Mouse (Mus musculus) midbrain, postnatal 0 days (tissue): ENCODE data around the gene Banp. TPM values are rescaled to one million over a fixed set of nuclear protein-coding genes. Genes with fewer than 3 reads are reported as not detected.

Experiments
- ATAC-seq: fragments of 200-750 bp; cut with Nextera tagmentation; 2 replicates; pipeline ENCODE4 v1.8.0; 2017; ENCODE audit warnings: moderate number of reproducible peaks, mild to moderate bottlenecking, moderate TSS enrichment, moderate library complexity; ENCODE audit not compliant: low FRiP score
- DNase-seq: peaks from one replicate; pipeline ENCODE4 v3.0.0-alpha.2; 2015; ENCODE audit warnings: low spot score
- H3K27ac ChIP-seq: fragments of 300-500 bp; sonication (generic); 2 replicates; pipeline ENCODE4 v1.5.1; 2014; ENCODE audit warnings: low read depth, mild to moderate bottlenecking, low read length, mixed read lengths
- H3K27me3 ChIP-seq: fragments of 300-500 bp; sonication (generic); 2 replicates; pipeline ENCODE4 v1.6.1; 2014; ENCODE audit warnings: low read length, control low read depth, mixed read lengths; ENCODE audit not compliant: insufficient read depth
- H3K36me3 ChIP-seq: fragments of 300-500 bp; sonication (generic); 2 replicates; pipeline ENCODE4 v1.6.1; 2014; ENCODE audit warnings: low read length, control low read depth, mixed read lengths; ENCODE audit not compliant: insufficient read depth
- H3K4me1 ChIP-seq: fragments of 300-500 bp; sonication (generic); 2 replicates; pipeline ENCODE4 v1.6.1; 2014; ENCODE audit warnings: mild to moderate bottlenecking, control low read depth, antibody characterized with exemption, low read length, mixed read lengths; ENCODE audit not compliant: insufficient read depth
- H3K4me2 ChIP-seq: fragments of 300-500 bp; sonication (generic); 2 replicates; pipeline ENCODE4 v1.6.1; 2014; ENCODE audit warnings: low read depth, mild to moderate bottlenecking, low read length, mixed read lengths; ENCODE audit not compliant: poor library complexity, severe bottlenecking
- H3K4me3 ChIP-seq: fragments of 300-500 bp; sonication (generic); 2 replicates; pipeline ENCODE4 v1.5.1; 2014; ENCODE audit warnings: low read depth, mild to moderate bottlenecking, low read length, moderate library complexity
- H3K9ac ChIP-seq: fragments of 300-500 bp; sonication (generic); replicated peaks from 2 replicates; pipeline ENCODE4 v1.6.1; 2014; ENCODE audit warnings: mild to moderate bottlenecking, low read length, moderate library complexity, mixed read lengths; ENCODE audit not compliant: poor library complexity, severe bottlenecking
- H3K9me3 ChIP-seq: fragments of 300-500 bp; sonication (generic); 2 replicates; pipeline ENCODE4 v1.6.1; 2016; ENCODE audit warnings: low read length, control low read depth
- CTCF ChIP-seq: IDR thresholded peaks from 2 replicates; pipeline ENCODE4 v1.5.1; 2016; ENCODE audit warnings: antibody characterized with exemption, mild to moderate bottlenecking
- WGBS: fragments of 180-500 bp; shearing (Covaris S2); extraction: QIAGEN DNeasy Blood & Tissue Kit; methylation state at CpG from one replicate; pipeline ENCODE4 v1.1.7; 2014; 5-methylcytosine and 5-hydroxymethylcytosine counted together
- polyA plus RNA-seq: library from polyadenylated mRNA; unstranded; fragments of >200 nt; fragmentation: Nextera tagmentation; extraction: Ambion mirVana; gene quantifications from 2 replicates; pipeline ENCODE4 v1.2.1, GENCODE M21; 2015
- total RNA-seq: library from RNA; depleted of rRNA; stranded (reverse); fragments of >200 nt; gene quantifications from 2 replicates; pipeline ENCODE4 v1.2.3, GENCODE M21; 2014

Banp gene
- total and polyA plus RNA-seq, 2 experiments from 2014 or later, result 24.8 to 51.6 TPM

DNA sequence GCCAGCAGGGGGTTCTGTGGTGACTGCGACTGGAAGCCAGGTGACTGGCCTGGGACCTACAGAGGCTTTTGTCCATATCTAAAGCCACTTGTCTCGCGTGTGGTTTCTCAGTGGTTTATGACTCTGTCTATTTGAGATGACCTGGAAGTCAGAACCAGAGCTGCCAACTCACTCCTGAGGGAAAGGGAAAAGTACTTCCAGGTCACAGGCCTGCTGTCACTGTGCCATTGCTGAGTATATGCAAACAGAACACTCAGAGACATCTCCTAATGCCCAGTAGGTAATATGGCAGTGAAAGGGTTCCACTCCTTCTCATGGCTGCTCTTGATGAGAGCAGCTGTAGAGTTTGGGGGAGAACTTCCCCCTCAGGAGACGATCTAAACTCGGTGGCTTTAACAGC lies 49.7 kb downstream of the Banp start:
- Histone ChIP-seq H3K9ac (no peak overlapping the region), H3K4me1 (no peaks in the 10 kb centered on the region), H3K27me3 (no peaks in the 10 kb centered on the region), H3K27ac (no peak overlapping the region), H3K36me3 (peaks cover 56% of the 10 kb centered on the region), H3K4me2 (no peak overlapping the region), H3K4me3 (no peak overlapping the region), H3K9me3 (no peaks in the 10 kb centered on the region)
- 94% methylated on average over 5 of the region's 5 CpGs for WGBS
- DNase-seq (no peak), ATAC-seq (no peak)
- TF ChIP-seq CTCF, result no peak

DNA sequence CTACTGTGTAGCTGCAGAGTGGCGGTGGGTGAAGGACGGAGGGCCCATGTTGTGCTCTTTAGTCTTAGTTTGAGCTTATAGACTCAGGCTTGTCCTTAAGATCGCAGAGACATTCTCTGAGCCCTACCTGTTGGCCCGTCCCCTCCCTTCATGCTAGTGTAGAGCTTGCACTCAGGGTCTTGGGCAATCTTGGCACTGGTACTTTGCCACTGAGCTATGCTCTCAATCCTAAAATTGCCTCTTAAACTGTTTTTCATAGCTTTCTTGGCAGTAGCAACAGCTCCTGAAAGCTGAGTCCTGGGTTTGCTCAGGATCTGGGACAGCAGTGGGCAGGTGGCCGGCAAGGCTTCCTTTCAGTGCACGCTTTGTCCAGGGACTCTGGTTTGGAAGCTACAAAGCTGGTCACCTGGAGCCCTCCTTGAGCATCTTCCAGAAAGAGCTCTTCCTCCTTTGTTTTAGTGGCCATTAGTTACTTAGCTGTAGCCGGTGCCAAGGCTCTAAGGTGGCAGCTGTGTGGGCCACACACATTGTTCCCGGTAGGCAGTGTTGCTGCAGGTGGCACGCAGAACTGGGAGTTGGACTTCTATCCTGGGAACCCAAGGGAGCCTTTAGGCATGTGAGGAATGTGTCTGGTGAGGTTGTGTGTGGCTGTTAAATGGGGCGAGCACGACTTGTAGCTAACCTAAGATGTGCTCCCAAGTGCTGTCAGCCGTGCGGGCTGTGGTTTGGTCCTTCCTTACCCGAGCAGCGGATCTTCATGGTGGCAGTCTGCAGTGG lies 52.0 kb downstream of the Banp start:
- TF ChIP-seq CTCF, result no peak
- no peaks in the 10 kb centered on the region for H3K4me1 ChIP-seq
- DNase-seq (no peak), ATAC-seq (no peak)
- no peaks in the 10 kb centered on the region for H3K27me3 ChIP-seq
- H3K4me3 ChIP-seq, result no peak overlapping the region
- no peak overlapping the region for H3K4me2 ChIP-seq
- peaks cover 59% of the 10 kb centered on the region for H3K36me3 ChIP-seq
- H3K9ac ChIP-seq, result no peak overlapping the region
- WGBS, result 92% methylated on average over 15 of the region's 15 CpGs
- no peaks in the 10 kb centered on the region for H3K9me3 ChIP-seq
- no peak overlapping the region for H3K27ac ChIP-seq

DNA sequence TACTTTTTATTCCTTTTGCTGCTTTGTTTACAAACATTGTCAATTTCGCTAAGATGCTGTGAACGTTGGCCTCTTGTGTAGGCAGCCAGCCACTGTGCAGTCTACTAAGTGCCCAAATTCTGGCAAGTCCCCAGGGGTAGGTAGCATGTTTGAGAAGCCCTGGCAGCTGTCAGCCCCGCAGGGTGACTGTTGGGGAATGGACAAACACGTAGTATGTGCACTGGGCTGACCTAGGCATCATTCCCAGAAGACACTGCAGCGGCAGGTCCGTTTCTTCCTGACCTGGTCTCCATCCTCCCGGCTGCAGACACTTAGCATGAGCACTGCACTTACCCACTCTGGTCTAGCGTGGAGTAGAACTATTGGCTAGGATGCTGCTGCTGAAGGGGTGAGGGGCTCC lies 54.1 kb downstream of the Banp start:
- Histone ChIP-seq H3K4me3 (no peak overlapping the region), H3K4me2 (no peak overlapping the region), H3K27ac (no peak overlapping the region), H3K27me3 (no peaks in the 10 kb centered on the region), H3K4me1 (no peaks in the 10 kb centered on the region), H3K9ac (no peak overlapping the region), H3K36me3 (peaks cover 57% of the 10 kb centered on the region), H3K9me3 (no peaks in the 10 kb centered on the region)
- ATAC-seq, result no peak
- 80% methylated on average over 8 of the region's 8 CpGs for whole genome bisulfite sequencing
- no peak for TF ChIP-seq CTCF
- peak; percentile 39 for DNase-seq

DNA sequence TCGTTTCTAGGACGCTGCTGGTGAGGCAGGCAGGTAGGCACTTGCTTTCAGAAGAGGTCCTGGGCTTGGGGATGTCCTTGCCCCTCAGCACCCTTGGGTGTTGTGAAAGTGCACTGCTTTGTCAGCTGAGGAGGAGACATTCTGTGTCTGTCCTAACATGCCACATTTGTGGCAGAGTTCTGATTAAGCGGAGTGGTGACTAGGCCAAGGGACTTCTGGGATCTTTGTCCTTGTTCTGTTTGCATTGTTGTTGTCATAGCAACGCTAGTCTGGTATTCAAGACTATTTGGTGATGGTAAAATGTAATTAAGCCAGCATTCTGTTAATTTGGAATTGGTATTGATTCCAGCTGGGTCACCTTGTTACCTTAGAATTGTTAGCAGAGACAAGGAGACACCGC lies 54.6 kb downstream of the Banp start:
- Histone ChIP-seq H3K9ac (no peak overlapping the region), H3K9me3 (no peaks in the 10 kb centered on the region), H3K27me3 (no peaks in the 10 kb centered on the region), H3K4me3 (no peak overlapping the region), H3K36me3 (peaks cover 54% of the 10 kb centered on the region), H3K4me1 (no peaks in the 10 kb centered on the region), H3K27ac (no peak overlapping the region), H3K4me2 (no peak overlapping the region)
- no peak for ATAC-seq
- no peak for TF ChIP-seq CTCF
- 77% methylated on average over 5 of the region's 5 CpGs for WGBS
- DNase-seq, result no peak

- Histone ChIP-seq H3K27ac (no peak overlapping the region), H3K36me3 (peaks cover 47% of the 10 kb centered on the region), H3K4me1 (no peaks in the 10 kb centered on the region), H3K27me3 (no peaks in the 10 kb centered on the region), H3K9ac (no peak overlapping the region), H3K4me3 (no peak overlapping the region), H3K9me3 (no peaks in the 10 kb centered on the region), H3K4me2 (no peak overlapping the region)
- 88% methylated on average over 23 of the region's 25 CpGs for WGBS
- DNase-seq, result peak; percentile 53
- ATAC-seq, result no peak; the same call in 1 of the 2 replicates
- TF ChIP-seq CTCF, result no peak
Observed at GRCm38 (mm10) chr8:122005422-122006204, 56.1 kb downstream of the Banp start.
